Mouse (Mus musculus) T-cell, adult 2 months (primary cell): ENCODE measurements around the gene Casp4.
A peak's percentile ranks its signal among the peaks of the same experiment; 100 is the strongest.

Source experiments
- DNase-seq: peaks from one replicate; pipeline ENCODE4 v3.0.0; 2022; ENCODE audit warnings: low spot score

Casp4 gene

DNA sequence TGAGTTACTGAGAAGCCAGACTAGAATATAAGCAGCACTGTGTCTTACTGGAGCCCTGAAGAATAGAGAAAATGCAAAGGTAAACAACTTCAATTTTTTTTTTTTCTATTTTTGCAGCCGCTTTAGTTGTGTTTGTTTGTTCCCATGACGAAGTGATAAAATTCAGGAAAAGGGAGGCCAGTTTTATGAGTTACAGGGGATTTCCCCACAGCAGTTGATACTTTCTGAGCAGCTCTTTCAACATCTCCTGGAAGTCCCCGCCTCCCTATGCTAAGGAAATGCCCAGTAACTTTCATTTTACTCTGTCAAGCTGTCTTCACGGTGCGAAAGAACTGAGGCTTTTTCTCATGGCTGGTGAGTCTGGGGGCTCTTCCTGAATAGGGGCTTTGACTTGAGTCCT is at the start of gene Casp4:
Gene Casp4 (plus strand): TSS at position 268 of the 400 bp plus-strand sequence.
- DNase-seq: peak; percentile 28

GRCm38 (mm10) chr9:5263951-5264475 is 44.6 kb upstream of the Casp4 start:
- DNase-seq: no peak

DNA sequence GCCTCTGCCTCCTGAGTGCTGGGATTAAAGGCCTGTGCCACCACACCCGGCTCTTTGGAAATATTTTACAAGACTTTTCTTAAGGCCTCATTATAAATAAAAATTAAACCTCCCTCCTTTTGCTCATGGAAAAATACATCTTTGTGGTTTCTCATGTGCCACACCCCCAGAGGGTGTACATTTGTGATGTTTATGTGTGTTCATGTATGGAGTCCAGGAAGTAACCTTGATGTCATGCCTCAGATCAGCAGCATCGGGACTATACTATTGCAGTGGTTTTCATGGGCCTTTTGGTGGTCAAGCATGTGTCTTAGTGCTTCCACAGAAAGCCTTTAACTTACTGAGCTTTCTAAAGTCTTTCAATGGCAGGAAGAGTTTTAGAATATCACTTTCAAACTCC is 38.4 kb upstream of the Casp4 start:
- DNase-seq: no peak

DNA sequence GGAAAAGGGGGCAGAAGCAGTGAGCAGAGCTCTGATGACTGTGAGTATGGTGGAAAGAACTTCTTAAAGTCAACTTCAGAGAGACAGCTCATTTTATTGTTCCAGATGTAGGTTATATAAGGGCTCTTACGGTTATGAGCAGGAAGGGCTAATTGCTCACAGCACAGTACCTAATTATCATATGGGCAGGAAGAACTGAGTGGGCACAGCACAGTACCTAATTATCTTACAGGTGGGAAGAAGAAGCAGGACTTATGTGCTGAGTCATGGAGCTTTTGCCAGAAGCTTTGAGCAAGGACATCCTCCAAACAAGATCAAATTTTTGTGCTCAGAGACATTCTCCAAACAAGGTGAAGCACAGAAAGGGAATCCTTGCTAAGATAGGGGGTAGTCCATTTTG is 37.7 kb upstream of the Casp4 start:
- DNase-seq: no peak

- no peak for DNase-seq
Measured at GRCm38 (mm10) chr9:5271334-5271845, 37.2 kb upstream of the Casp4 start.

- no peak for DNase-seq
Measured at GRCm38 (mm10) chr9:5286071-5286470, 22.6 kb upstream of the Casp4 start.

- no peak for DNase-seq
Measured at GRCm38 (mm10) chr9:5286597-5286996, 22.0 kb upstream of the Casp4 start.

DNA sequence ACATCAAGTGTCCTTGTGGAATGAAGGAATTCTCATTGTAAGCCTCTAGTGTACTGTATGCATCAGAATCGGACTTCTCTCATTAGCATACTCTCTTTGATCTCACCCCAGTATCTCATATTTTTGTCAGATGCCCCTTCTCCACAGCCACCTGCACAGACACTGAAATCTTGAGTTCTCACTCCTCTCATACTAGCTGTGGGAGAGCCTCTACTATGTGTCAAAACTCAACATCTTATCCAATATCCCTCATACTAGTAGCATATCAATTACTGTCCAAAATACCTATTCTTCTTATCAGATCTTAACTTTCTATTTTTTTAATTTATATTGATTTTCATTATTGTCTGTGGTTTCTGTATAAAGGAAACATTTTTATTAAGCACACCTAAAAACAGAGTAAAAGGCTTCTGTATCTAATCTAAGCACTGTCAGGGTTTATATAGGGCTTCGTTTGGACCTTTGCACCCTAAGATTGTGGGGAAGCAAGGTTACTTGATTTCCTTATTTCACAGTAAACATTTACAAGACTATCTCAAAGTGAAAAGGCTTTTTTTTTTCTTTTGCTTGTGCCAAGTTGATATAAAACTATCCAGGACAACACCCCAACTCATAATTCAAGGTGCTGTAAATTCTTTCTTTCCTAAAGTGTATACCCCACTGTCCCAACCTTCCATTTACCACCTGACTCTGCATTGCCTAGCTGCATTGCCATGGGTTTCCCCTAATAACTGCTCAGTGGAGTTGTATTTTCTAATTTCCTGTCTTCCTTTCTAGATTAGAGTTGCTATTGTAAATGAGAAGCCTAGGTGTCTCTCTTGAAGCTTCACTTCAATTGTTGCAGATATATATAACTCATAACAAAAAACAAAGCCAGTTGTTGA is 12.0 kb upstream of the Casp4 start:
- no peak for DNase-seq

- DNase-seq: no peak
Measured at GRCm38 (mm10) chr9:5298329-5299131, 10.1 kb upstream of the Casp4 start, which contains the start of gene Casp1. TSS of gene Casp1 (plus strand) at chr9:5298517.

DNA sequence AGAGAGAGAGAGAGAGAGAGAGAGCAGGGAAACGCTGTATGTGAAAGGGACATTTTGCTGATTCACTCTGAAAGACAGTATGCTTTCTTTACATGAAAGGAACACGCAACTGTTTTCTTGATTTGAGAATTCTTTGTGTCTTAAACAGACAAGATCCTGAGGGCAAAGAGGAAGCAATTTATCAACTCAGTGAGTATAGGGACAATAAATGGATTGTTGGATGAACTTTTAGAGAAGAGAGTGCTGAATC is 9.6 kb upstream of the Casp4 start:
- no peak for DNase-seq

DNA sequence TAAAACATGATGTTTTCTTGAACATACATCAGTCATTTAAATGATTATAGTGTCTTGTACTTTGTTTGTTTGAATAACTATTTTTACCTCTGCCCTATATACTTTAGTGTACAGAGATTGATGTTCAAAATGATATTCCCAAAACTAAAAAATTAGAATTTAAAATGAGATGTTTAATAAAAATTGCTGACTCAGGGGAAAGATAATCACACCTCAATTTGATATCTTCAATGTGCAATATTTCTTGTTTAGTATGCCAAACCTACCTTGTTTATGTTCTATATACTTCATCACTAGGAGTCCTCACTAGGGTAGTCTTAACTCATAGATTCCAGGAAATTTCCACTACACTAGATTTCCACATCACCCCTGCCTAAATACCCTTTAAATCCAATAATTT is 1.5 kb downstream of the Casp4 start:
- DNase-seq: no peak

- DNase-seq: no peak
Measured at GRCm38 (mm10) chr9:5311435-5311834, 2.8 kb downstream of the Casp4 start.

- no peak for DNase-seq
Measured at GRCm38 (mm10) chr9:5328204-5328603, 19.6 kb downstream of the Casp4 start.

DNA sequence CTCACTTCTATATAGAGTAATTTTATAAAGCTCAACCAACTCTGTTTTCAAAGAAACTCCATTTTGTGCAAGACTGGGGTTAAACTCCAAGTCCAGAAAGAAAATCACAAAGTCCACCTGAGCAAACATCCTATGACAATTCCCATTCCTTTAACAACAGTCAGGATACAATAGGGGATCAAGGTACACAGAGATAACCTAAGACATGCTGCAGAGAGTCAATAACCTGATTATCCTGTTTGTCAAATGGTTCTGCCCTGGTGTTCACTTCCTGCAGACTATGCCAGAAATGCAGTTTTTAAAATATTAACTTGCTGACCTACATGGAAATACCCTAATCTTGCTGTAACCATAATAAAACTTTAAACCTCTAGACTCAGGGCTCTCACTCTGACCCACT is 23.8 kb downstream of the Casp4 start:
- DNase-seq: no peak

- no peak for DNase-seq
Measured at GRCm38 (mm10) chr9:5333422-5333821, 24.8 kb downstream of the Casp4 start.

- DNase-seq: no peak
Measured at GRCm38 (mm10) chr9:5343092-5343491, 34.5 kb downstream of the Casp4 start.

DNA sequence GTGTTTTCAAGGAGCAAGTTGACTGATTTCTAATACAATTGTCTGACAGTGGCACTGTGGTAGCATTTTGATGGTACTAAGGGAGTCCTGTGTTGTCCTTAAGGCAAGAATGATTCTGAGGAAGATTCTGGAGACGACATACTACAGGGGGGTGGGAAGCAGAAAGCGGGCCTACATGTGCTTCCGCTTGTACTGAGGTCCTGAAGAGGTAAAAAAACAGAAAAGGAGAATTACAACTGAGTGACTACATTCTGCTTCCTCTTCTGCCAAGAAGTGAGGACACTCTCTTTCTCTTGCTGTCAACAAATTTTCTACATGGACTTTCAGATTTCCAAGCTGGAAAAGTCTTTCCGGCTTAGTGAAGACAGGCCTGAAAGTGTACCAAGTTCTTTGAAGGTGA is 35.5 kb downstream of the Casp4 start:
- DNase-seq: no peak

GRCm38 (mm10) chr9:5345291-5345898 is 36.8 kb downstream of the Casp4 start, which contains the start of gene Casp12:
TSS of gene Casp12 (plus strand) at chr9:5345430.
- no peak for DNase-seq

DNA sequence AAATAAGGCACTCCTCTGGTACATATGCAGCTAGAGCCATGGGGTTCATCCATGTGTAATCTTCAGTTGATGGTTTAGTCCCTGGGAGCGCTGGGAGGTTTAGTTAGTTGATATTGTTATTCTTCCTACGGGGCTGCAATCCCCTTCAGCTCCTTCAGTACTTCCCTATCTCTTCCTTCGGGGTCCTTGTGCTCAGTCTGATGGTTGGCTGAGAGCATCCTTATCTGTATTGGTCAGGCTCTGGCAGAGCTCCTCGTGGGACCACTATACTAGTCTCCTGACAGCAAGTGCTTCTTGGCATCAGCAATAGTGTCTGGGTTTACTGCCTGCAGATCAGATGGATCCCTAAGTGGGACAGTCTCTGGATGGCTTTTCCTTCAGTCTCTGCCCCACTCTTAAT is 38.8 kb downstream of the Casp4 start:
- DNase-seq: no peak

GRCm38 (mm10) chr9:5353673-5354072 is 45.0 kb downstream of the Casp4 start:
- DNase-seq: no peak

DNA sequence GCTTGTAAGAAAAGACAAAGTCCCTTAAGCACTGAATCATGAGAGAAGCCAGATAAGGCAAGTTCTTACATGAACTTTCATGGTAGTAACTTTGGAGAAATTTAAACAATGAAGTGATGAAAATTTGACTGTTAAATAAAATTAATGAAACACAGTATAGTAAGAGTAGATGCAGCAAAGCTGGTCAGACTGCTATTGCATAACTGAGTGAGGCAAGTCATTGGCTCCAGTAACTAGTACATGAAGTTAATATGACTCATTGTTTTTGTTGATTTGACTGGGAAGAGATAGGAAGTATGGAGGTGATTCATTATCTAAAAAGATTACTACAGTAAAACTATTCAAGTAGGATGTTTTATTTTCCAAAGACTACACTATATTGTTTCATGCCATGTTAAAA is 48.2 kb downstream of the Casp4 start:
- DNase-seq: no peak
